Mouse (Mus musculus) ES-Bruce4 (cell line): Measurements from ENCODE around the gene Abca12.

Experiments
- CTCF ChIP-seq: IDR thresholded peaks from one replicate; pipeline ENCODE4 v1.8.1; 2011; ENCODE audit warnings: low read depth, low read length
- POLR2A ChIP-seq: IDR thresholded peaks from one replicate; pipeline ENCODE4 v1.8.1; 2011; ENCODE audit warnings: low read length; ENCODE audit not compliant: insufficient read depth

DNA sequence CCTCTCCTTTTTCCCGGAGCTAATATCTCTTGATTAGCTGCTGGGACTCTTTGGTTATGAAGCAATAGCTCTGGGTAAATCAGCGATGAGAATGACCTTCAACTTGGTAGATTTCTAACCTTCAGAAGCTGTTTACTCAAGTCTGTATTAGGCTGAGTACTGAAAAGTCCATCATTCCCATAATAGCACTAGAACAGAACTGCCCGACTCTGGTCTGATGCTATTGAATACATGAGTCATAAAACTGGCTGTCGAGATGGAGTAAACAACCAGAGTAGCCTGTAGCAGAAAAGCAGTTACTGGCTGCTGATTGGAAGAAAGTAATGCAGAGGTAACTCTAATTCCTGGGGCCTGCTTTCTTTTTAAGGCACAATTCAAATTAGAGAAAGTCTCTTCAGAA, 211.1 kb downstream of the Abca12 start:
- TF ChIP-seq CTCF (no peak), POLR2A (no peak)
